Mouse (Mus musculus) neural tube, embryonic 15.5 days (tissue): ENCODE data around the gene Gm12695. TPM values are rescaled to one million over a fixed set of nuclear protein-coding genes. Genes with fewer than 3 reads are reported as not detected.

Source experiments
- ATAC-seq: fragments of 200-750 bp; cut with Nextera tagmentation; 2 replicates; pipeline ENCODE4 v1.8.0; 2017; ENCODE audit warnings: mild to moderate bottlenecking, moderate TSS enrichment, moderate library complexity; ENCODE audit not compliant: low FRiP score
- H3K27ac ChIP-seq: fragments of 300-500 bp; sonication (generic); replicated peaks from 2 replicates; pipeline ENCODE4 v1.5.1; 2015; ENCODE audit warnings: mild to moderate bottlenecking, inconsistent platforms
- H3K27me3 ChIP-seq: fragments of 300-500 bp; sonication (generic); replicated peaks from 2 replicates; pipeline ENCODE4 v1.6.1; 2015; ENCODE audit warnings: inconsistent platforms
- H3K36me3 ChIP-seq: fragments of 300-500 bp; sonication (generic); 2 replicates; pipeline ENCODE4 v1.6.1; 2015; ENCODE audit warnings: inconsistent platforms
- H3K4me1 ChIP-seq: fragments of 300-500 bp; sonication (generic); 2 replicates; pipeline ENCODE4 v1.6.1; 2015; ENCODE audit warnings: inconsistent platforms
- H3K4me2 ChIP-seq: fragments of 300-500 bp; sonication (generic); 2 replicates; pipeline ENCODE4 v1.6.1; 2015; ENCODE audit warnings: inconsistent platforms, mild to moderate bottlenecking, moderate library complexity
- H3K4me3 ChIP-seq: fragments of 300-500 bp; sonication (generic); replicated peaks from 2 replicates; pipeline ENCODE4 v1.5.1; 2015; ENCODE audit warnings: mild to moderate bottlenecking, inconsistent platforms
- H3K9ac ChIP-seq: fragments of 300-500 bp; sonication (generic); replicated peaks from 2 replicates; pipeline ENCODE4 v1.6.1; 2015; ENCODE audit warnings: mild to moderate bottlenecking, inconsistent platforms
- H3K9me3 ChIP-seq: fragments of 300-500 bp; sonication (generic); replicated peaks from 2 replicates; pipeline ENCODE4 v1.6.1; 2016; ENCODE audit warnings: inconsistent platforms
- WGBS: fragments of 180-500 bp; shearing (Covaris S2); methylation state at CpG from one replicate; pipeline ENCODE4 v1.1.7; 2015; ENCODE audit warnings: mixed read lengths; 5-methylcytosine and 5-hydroxymethylcytosine counted together
- polyA plus RNA-seq: library from polyadenylated mRNA; unstranded; fragments of >200 nt; fragmentation: Nextera tagmentation; extraction: Ambion mirVana; gene quantifications from 2 replicates; pipeline ENCODE4 v1.2.1, GENCODE M21; 2015

Gene Gm12695
- not detected in 2 replicates for polyA plus RNA-seq

- H3K9me3 ChIP-seq: no peaks in the 10 kb centered on the region
- H3K27me3 ChIP-seq: no peaks in the 10 kb centered on the region
- no peaks in the 10 kb centered on the region for H3K36me3 ChIP-seq
Observed at GRCm38 (mm10) chr4:96785086-96785485, at the start of gene Gm12695. Gene Gm12695 (minus strand): TSS chr4:96785186.

GRCm38 (mm10) chr4:96825540-96826045 lies 40.6 kb upstream of the Gm12695 start:
- Histone ChIP-seq H3K36me3 (no peaks in the 10 kb centered on the region), H3K9me3 (no peaks in the 10 kb centered on the region), H3K4me3 (no peak overlapping the region), H3K4me2 (no peak overlapping the region), H3K9ac (no peak overlapping the region), H3K27me3 (no peaks in the 10 kb centered on the region), H3K4me1 (no peaks in the 10 kb centered on the region), H3K27ac (no peak overlapping the region)
- 83% methylated on average over 4 of the region's 4 CpGs for WGBS
- ATAC-seq: no peak

More at GRCm38 (mm10) chr4:96785086-96785485, at the start of gene Gm12695:
- WGBS: 96% methylated on average over 3 of the region's 3 CpGs
- no peak for ATAC-seq
- Histone ChIP-seq H3K4me2 (no peak within 1 kb of the TSS), H3K9ac (no peak within 1 kb of the TSS), H3K27ac (no peak within 1 kb of the TSS), H3K4me1 (no peaks in the 10 kb centered on the region), H3K4me3 (no peak within 1 kb of the TSS)

- H3K36me3 ChIP-seq: no peaks in the 10 kb centered on the region
- no peak overlapping the region for H3K4me2 ChIP-seq
- H3K27me3 ChIP-seq: no peaks in the 10 kb centered on the region
- no peak for ATAC-seq
- no peak overlapping the region for H3K27ac ChIP-seq
- no peak overlapping the region for H3K9ac ChIP-seq
- H3K4me1 ChIP-seq: no peaks in the 10 kb centered on the region
- no peaks in the 10 kb centered on the region for H3K9me3 ChIP-seq
- no peak overlapping the region for H3K4me3 ChIP-seq
- WGBS: 86% methylated on average over 6 of the region's 6 CpGs
Observed at GRCm38 (mm10) chr4:96806824-96807808, 22.1 kb upstream of the Gm12695 start.

GRCm38 (mm10) chr4:96799380-96800157 lies 14.6 kb upstream of the Gm12695 start:
- no peaks in the 10 kb centered on the region for H3K4me1 ChIP-seq
- peak; percentile 73 for ATAC-seq
- 0 out of 2 replicates have a peak overlapping the region, but pooled peaks have one; percentile 11 for H3K4me2 ChIP-seq
- no peaks in the 10 kb centered on the region for H3K9me3 ChIP-seq
- no peaks in the 10 kb centered on the region for H3K27me3 ChIP-seq
- WGBS: 29% methylated on average over 7 of the region's 7 CpGs
- H3K27ac ChIP-seq: no peak overlapping the region
- no peaks in the 10 kb centered on the region for H3K36me3 ChIP-seq
- H3K9ac ChIP-seq: no peak overlapping the region
- no peak overlapping the region for H3K4me3 ChIP-seq

GRCm38 (mm10) chr4:96797583-96797982 lies 12.6 kb upstream of the Gm12695 start:
- Histone ChIP-seq H3K4me3 (no peak overlapping the region), H3K4me1 (no peaks in the 10 kb centered on the region), H3K4me2 (no peak overlapping the region), H3K36me3 (no peaks in the 10 kb centered on the region), H3K27me3 (no peaks in the 10 kb centered on the region), H3K9me3 (no peaks in the 10 kb centered on the region), H3K27ac (no peak overlapping the region), H3K9ac (no peak overlapping the region)
- ATAC-seq: peak; percentile 70
- WGBS: 21% methylated on average over 1 of the region's 1 CpGs

GRCm38 (mm10) chr4:96791301-96791700 lies 6.3 kb upstream of the Gm12695 start:
- Histone ChIP-seq H3K4me2 (no peak overlapping the region), H3K9me3 (no peaks in the 10 kb centered on the region), H3K4me3 (no peak overlapping the region), H3K27me3 (no peaks in the 10 kb centered on the region), H3K36me3 (no peaks in the 10 kb centered on the region), H3K27ac (no peak overlapping the region), H3K4me1 (no peaks in the 10 kb centered on the region), H3K9ac (no peak overlapping the region)
- no peak for ATAC-seq

- Histone ChIP-seq H3K27ac (no peak overlapping the region), H3K4me2 (no peak overlapping the region), H3K27me3 (no peaks in the 10 kb centered on the region), H3K36me3 (no peaks in the 10 kb centered on the region), H3K9ac (no peak overlapping the region), H3K4me3 (no peak overlapping the region), H3K9me3 (no peaks in the 10 kb centered on the region), H3K4me1 (no peaks in the 10 kb centered on the region)
- WGBS: 40% methylated on average over 3 of the region's 3 CpGs
- ATAC-seq: peak; percentile 83
Observed at GRCm38 (mm10) chr4:96789905-96790304, 4.9 kb upstream of the Gm12695 start.

- Histone ChIP-seq H3K36me3 (no peaks in the 10 kb centered on the region), H3K4me3 (no peak overlapping the region), H3K27ac (no peak overlapping the region), H3K27me3 (no peaks in the 10 kb centered on the region), H3K4me2 (no peak overlapping the region), H3K4me1 (no peaks in the 10 kb centered on the region), H3K9me3 (no peaks in the 10 kb centered on the region), H3K9ac (no peak overlapping the region)
- 23% methylated on average over 7 of the region's 7 CpGs for WGBS
- no peak for ATAC-seq
Observed at GRCm38 (mm10) chr4:96786610-96787009, 1.6 kb upstream of the Gm12695 start.

GRCm38 (mm10) chr4:96772966-96773566 lies 11.9 kb downstream of the Gm12695 start:
- Histone ChIP-seq H3K4me1 (no peaks in the 10 kb centered on the region), H3K36me3 (no peaks in the 10 kb centered on the region), H3K27me3 (no peaks in the 10 kb centered on the region), H3K27ac (no peak overlapping the region), H3K9ac (no peak overlapping the region), H3K9me3 (no peaks in the 10 kb centered on the region), H3K4me3 (no peak overlapping the region), H3K4me2 (no peak overlapping the region)
- ATAC-seq: no peak
- WGBS: 69% methylated on average over 3 of the region's 3 CpGs

- no peak for ATAC-seq
- H3K36me3 ChIP-seq: no peaks in the 10 kb centered on the region
- no peaks in the 10 kb centered on the region for H3K9me3 ChIP-seq
- no peaks in the 10 kb centered on the region for H3K27me3 ChIP-seq
- no peak overlapping the region for H3K4me2 ChIP-seq
- H3K4me1 ChIP-seq: 0 out of 2 replicates have a peak, but pooled peaks cover 2% of the 10 kb centered on the region
- 61% methylated on average over 2 of the region's 2 CpGs for WGBS
- no peak overlapping the region for H3K9ac ChIP-seq
- no peak overlapping the region for H3K27ac ChIP-seq
- no peak overlapping the region for H3K4me3 ChIP-seq
Observed at GRCm38 (mm10) chr4:96766396-96766998, 18.5 kb downstream of the Gm12695 start.

- ATAC-seq: no peak
- Histone ChIP-seq H3K4me1 (no peaks in the 10 kb centered on the region), H3K36me3 (no peaks in the 10 kb centered on the region), H3K27me3 (no peaks in the 10 kb centered on the region), H3K9me3 (no peaks in the 10 kb centered on the region), H3K27ac (no peak overlapping the region), H3K9ac (no peak overlapping the region), H3K4me3 (no peak overlapping the region), H3K4me2 (no peak overlapping the region)
- WGBS: 80% methylated on average over 1 of the region's 1 CpGs
Observed at GRCm38 (mm10) chr4:96751953-96752352, 33.0 kb downstream of the Gm12695 start.
